Mouse (Mus musculus) stomach, postnatal 0 days (tissue): ENCODE measurements around the gene Tbc1d24.
"Not testable (repeated sequence)": the region's sequence is repeated elsewhere in the genome, so short reads cannot be mapped to it uniquely, and the experiment has no call there.

ENCODE experiments used
- CTCF ChIP-seq: IDR thresholded peaks from 2 replicates; pipeline ENCODE4 v1.5.1; 2016; ENCODE audit warnings: antibody characterized with exemption, low read depth, mild to moderate bottlenecking, moderate library complexity
- EP300 ChIP-seq: optimal IDR thresholded peaks from 2 replicates; pipeline ENCODE3; 2016; ENCODE audit warnings: antibody characterized with exemption

DNA sequence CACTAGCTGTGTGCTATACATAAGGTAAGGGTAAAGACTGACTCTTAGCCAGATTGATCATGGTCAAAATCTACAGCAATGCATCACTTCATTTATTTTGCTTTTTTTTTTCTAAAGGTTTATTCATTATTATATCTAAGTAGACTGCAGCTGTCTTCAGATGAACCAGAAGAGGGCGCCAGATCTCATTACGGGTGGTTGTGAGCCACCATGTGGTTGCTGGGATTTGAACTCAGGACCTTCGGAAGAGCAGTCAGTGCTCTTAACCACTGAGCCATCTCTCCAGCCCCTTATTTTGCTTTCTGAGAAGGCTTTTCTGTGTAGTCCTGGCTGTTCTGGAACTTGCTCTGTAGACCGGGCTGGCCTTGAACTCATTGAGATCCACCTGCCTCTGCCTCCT, 72.4 kb downstream of the Tbc1d24 start:
- peak; percentile 41 for TF ChIP-seq CTCF
- TF ChIP-seq EP300: not testable (repeated sequence)
